Mouse (Mus musculus): ENCODE data around the gene Sltm. TPM values are rescaled to one million over a fixed set of nuclear protein-coding genes. Genes with fewer than 3 reads are reported as not detected.
A peak's percentile ranks its signal among the peaks of the same experiment; 100 is the strongest.

Gene Sltm
- polyA plus RNA-seq, 1 experiment from 2014 or later = 50.7 TPM

DNA sequence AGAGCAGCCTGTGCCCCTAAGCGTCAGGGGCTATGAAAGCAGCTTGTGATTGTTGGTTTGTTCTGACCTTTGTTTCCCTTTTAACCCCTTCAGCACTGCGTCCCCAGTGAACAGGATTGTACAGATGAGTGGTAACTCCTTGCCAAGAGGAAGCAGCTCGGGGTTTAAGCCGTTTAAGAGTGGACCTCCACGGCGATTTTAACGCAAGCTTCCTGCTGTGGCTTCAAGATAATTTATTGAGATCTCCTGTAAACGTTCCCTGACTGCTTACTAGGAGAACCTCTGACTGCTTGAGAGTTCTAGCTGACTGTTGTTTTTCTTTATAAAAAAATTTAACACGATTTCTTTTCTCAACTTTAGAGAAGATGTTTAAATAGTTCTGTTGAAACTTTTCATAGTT is 48.9 kb downstream of the Sltm start:
- DNase-seq (ENCODE audit: low spot score) = no peak

DNA sequence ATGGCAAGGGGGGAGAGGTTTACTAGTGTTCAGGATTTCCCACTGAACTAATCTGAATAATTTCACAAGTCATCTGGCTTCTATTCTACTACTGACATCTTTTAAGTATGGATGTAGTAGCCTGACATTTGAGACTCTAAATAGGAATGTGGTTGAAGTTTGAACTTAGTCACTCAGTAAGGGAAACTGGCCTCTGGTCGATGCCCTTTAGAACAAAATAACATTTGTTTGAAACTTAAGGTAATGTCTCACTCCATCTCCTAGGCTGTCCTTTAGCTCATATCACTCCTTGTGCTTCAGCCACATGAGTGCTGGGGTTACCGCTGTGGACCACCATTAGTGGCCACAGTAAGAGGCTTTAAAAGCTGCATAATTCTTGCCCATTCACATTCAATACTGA is 55.7 kb downstream of the Sltm start:
- H3K9ac ChIP-seq (ENCODE audit: low read length) = no peak overlapping the region
- H3K36me3 ChIP-seq (ENCODE audit: control insufficient read depth, insufficient read depth, low read length) = peaks cover 13% of the 10 kb centered on the region; the same call in 1 of the 2 replicates
- H3K27me3 ChIP-seq (replicated peaks; ENCODE audit: control insufficient read depth, insufficient read depth, low read length) = no peaks in the 10 kb centered on the region
- no peaks in the 10 kb centered on the region for H3K4me1 ChIP-seq (ENCODE audit: control insufficient read depth, insufficient read depth, low read length)
- no peak overlapping the region for H3K27ac ChIP-seq (ENCODE audit: low read depth, low read length)
- WGBS = 96% methylated on average over 2 of the region's 2 CpGs
- ATAC-seq (no peak), DNase-seq (ENCODE audit: low spot score) (no peak)
- H3K9me3 ChIP-seq (replicated peaks; ENCODE audit: control insufficient read depth, low read length) = no peaks in the 10 kb centered on the region
- H3K4me3 ChIP-seq (ENCODE audit: low read depth, low read length) = no peak overlapping the region
- H3K4me2 ChIP-seq (ENCODE audit: low read length) = no peak overlapping the region

More for the DNA sequence above, 48.9 kb downstream of the Sltm start:
- Histone ChIP-seq H3K27ac (ENCODE audit: low read depth, low read length) (no peak overlapping the region), H3K9me3 (replicated peaks; ENCODE audit: control insufficient read depth, low read length) (no peaks in the 10 kb centered on the region), H3K4me2 (ENCODE audit: low read length) (no peak overlapping the region), H3K4me3 (ENCODE audit: low read depth, low read length) (no peak overlapping the region), H3K9ac (ENCODE audit: low read length) (no peak overlapping the region), H3K4me1 (ENCODE audit: control insufficient read depth, insufficient read depth, low read length) (no peaks in the 10 kb centered on the region), H3K27me3 (replicated peaks; ENCODE audit: control insufficient read depth, insufficient read depth, low read length) (no peaks in the 10 kb centered on the region), H3K36me3 (ENCODE audit: control insufficient read depth, insufficient read depth, low read length) (peaks cover 79% of the 10 kb centered on the region)
- no peak for ATAC-seq
- 73% methylated on average over 9 of the region's 9 CpGs for WGBS

DNA sequence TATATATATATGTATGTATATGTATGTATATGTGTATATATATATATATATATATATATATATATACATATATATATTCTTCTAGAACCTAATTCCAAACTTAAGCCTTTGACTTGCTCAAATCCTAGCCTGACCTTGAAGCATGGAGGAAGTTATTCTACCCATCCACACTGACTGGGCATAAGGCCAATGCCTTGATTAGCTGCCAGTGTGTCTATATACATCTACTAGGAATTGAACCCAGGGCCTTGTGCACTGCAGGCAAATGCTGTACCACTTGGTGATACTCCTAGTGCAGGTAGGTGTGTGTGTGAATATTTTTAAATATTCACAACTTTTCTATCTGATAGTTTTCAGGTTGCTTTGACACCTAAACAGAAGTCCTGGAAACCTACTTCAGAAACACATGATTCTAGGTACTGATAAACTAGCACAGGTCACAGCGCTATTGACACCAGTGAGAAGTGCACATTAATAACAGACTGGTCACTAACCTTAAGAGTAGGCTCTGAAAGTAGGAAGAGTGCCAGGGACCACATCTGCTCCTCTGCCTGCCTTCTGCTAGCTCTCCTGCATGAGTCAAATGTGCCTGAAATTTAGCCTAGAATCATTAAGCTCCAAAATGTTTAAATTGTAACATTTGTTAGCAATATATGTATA is 59.8 kb downstream of the Sltm start:
- Histone ChIP-seq H3K27ac (ENCODE audit: low read depth, low read length) (no peak overlapping the region), H3K4me3 (ENCODE audit: low read depth, low read length) (no peak overlapping the region), H3K36me3 (ENCODE audit: control insufficient read depth, insufficient read depth, low read length) (peaks cover 18% of the 10 kb centered on the region), H3K4me2 (ENCODE audit: low read length) (no peak overlapping the region), H3K4me1 (ENCODE audit: control insufficient read depth, insufficient read depth, low read length) (no peaks in the 10 kb centered on the region), H3K9ac (ENCODE audit: low read length) (no peak overlapping the region), H3K27me3 (replicated peaks; ENCODE audit: control insufficient read depth, insufficient read depth, low read length) (no peaks in the 10 kb centered on the region), H3K9me3 (replicated peaks; ENCODE audit: control insufficient read depth, low read length) (no peaks in the 10 kb centered on the region)
- ATAC-seq (no peak), DNase-seq (ENCODE audit: low spot score) (peak; percentile 28)
- WGBS = 91% methylated on average over 1 of the region's 1 CpGs

DNA sequence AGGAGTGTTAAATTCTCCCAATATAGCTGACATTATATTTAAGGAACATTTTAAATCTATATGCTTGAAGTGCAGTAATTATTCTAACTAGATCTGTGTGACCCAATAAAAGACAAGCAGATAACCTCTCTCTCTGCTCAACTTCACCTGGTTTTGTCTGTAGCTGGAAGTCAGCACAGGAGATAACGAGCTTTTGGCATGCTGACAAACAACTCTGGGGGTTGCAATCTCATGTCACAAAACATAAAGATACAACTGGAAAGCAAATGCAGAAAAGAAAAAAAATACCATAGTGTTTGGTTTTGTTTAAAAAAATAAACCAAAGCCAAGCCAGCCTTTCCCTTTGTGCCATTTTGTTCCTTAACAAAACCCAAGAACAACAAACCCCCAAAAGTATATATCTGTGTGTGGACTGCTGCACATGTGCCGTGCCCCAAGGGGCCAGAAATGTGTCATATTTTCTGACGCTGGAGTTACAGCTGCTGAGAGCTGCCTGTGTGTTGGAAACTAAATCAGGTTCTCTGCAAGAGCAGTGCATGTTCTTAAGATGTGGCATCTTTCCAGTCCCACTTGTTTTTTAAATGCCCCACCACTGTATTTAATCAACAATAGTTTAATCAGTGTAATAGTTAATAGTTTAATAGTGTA is 68.6 kb downstream of the Sltm start:
- 49% methylated on average over 3 of the region's 3 CpGs for WGBS
- ATAC-seq = no peak
- H3K4me3 ChIP-seq (ENCODE audit: low read depth, low read length) = no peak overlapping the region

DNA sequence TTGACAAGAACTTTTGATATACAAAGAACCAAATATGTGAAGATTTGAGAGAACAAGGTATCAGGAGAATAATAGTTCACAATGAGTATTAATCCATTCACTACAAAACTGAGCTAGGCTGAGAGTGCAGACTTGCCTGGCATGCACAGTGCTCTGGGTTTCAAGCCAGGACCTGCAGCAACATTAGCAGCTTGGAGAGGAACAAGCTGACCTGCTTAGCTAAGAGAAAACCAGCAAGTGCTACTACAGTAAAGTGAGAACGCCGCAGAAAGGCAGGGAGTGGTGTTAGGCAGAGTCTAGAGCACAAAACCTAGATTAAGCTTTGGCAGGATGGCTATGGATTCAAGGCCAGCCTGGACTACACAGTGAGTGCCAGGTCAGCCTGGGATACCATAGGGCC is 87.2 kb downstream of the Sltm start:
- Histone ChIP-seq H3K36me3 (ENCODE audit: control insufficient read depth, insufficient read depth, low read length) (no peaks in the 10 kb centered on the region), H3K4me2 (ENCODE audit: low read length) (no peak overlapping the region), H3K9ac (ENCODE audit: low read length) (no peak overlapping the region), H3K27ac (ENCODE audit: low read depth, low read length) (no peak overlapping the region), H3K27me3 (replicated peaks; ENCODE audit: control insufficient read depth, insufficient read depth, low read length) (no peaks in the 10 kb centered on the region), H3K4me3 (ENCODE audit: low read depth, low read length) (no peak overlapping the region), H3K4me1 (ENCODE audit: control insufficient read depth, insufficient read depth, low read length) (no peaks in the 10 kb centered on the region), H3K9me3 (replicated peaks; ENCODE audit: control insufficient read depth, low read length) (no peaks in the 10 kb centered on the region)
- 93% methylated on average over 2 of the region's 2 CpGs for WGBS
- no peak for DNase-seq (ENCODE audit: low spot score)
- ATAC-seq = no peak

More for the DNA sequence above, 68.6 kb downstream of the Sltm start:
- Histone ChIP-seq H3K4me1 (ENCODE audit: control insufficient read depth, insufficient read depth, low read length) (no peaks in the 10 kb centered on the region), H3K9ac (ENCODE audit: low read length) (no peak overlapping the region), H3K27ac (ENCODE audit: low read depth, low read length) (no peak overlapping the region), H3K27me3 (replicated peaks; ENCODE audit: control insufficient read depth, insufficient read depth, low read length) (no peaks in the 10 kb centered on the region), H3K4me2 (ENCODE audit: low read length) (no peak overlapping the region), H3K36me3 (ENCODE audit: control insufficient read depth, insufficient read depth, low read length) (peaks cover 11% of the 10 kb centered on the region; the same call in 1 of the 2 replicates), H3K9me3 (replicated peaks; ENCODE audit: control insufficient read depth, low read length) (no peaks in the 10 kb centered on the region)
- no peak for DNase-seq (ENCODE audit: low spot score)

DNA sequence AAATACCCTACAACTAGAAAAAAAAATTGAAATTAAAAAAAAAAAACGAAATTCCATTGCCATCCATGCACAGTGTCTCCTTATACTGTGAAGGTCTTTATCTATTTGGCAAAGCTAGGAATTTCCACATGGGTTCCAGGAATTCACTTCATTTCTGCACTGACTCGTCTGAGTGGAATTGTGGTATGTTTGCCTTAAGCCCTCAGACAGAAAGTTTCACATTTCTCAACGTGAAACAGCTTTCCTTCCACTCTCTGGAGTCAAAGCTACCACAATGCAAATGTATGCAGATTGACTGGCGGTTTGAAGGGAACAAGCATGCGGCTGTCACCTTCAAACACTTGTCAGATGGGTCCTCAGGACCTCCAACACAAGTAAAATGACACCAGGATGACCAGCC is 89.1 kb downstream of the Sltm start:
- H3K4me3 ChIP-seq (ENCODE audit: low read depth, low read length) = no peak overlapping the region
- no peaks in the 10 kb centered on the region for H3K4me1 ChIP-seq (ENCODE audit: control insufficient read depth, insufficient read depth, low read length)
- no peaks in the 10 kb centered on the region for H3K9me3 ChIP-seq (replicated peaks; ENCODE audit: control insufficient read depth, low read length)
- no peak for DNase-seq (ENCODE audit: low spot score)
- H3K9ac ChIP-seq (ENCODE audit: low read length) = no peak overlapping the region
- H3K4me2 ChIP-seq (ENCODE audit: low read length) = no peak overlapping the region
- no peaks in the 10 kb centered on the region for H3K36me3 ChIP-seq (ENCODE audit: control insufficient read depth, insufficient read depth, low read length)
- ATAC-seq = no peak
- H3K27me3 ChIP-seq (replicated peaks; ENCODE audit: control insufficient read depth, insufficient read depth, low read length) = no peaks in the 10 kb centered on the region
- 39% methylated on average over 5 of the region's 5 CpGs for WGBS
- H3K27ac ChIP-seq (ENCODE audit: low read depth, low read length) = no peak overlapping the region

DNA sequence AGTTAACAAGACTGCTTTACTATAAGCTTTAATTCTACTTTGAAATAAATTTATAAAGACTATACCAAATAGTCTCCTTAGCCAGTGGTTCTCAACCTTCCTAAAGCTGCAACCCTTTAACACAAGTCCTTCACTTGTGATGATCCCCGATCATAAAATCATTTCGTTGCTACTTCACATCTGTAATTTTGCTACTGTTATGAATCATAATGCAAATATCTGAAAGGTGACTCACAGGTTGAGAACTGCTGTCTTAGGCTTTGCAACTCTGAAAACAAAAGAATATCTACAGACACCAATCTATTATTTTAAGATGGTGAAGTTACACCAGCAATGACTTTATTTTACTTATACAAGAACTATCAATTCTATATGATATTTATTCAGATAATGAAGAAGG is 94.2 kb downstream of the Sltm start:
- H3K27ac ChIP-seq (ENCODE audit: low read depth, low read length) = no peak overlapping the region
- ATAC-seq (no peak), DNase-seq (ENCODE audit: low spot score) (no peak)
- H3K4me2 ChIP-seq (ENCODE audit: low read length) = no peak overlapping the region
- no peaks in the 10 kb centered on the region for H3K27me3 ChIP-seq (replicated peaks; ENCODE audit: control insufficient read depth, insufficient read depth, low read length)
- H3K36me3 ChIP-seq (ENCODE audit: control insufficient read depth, insufficient read depth, low read length) = no peaks in the 10 kb centered on the region
- no peaks in the 10 kb centered on the region for H3K4me1 ChIP-seq (ENCODE audit: control insufficient read depth, insufficient read depth, low read length)
- H3K4me3 ChIP-seq (ENCODE audit: low read depth, low read length) = no peak overlapping the region
- H3K9ac ChIP-seq (ENCODE audit: low read length) = no peak overlapping the region
- 83% methylated on average over 2 of the region's 2 CpGs for WGBS
- H3K9me3 ChIP-seq (replicated peaks; ENCODE audit: control insufficient read depth, low read length) = no peaks in the 10 kb centered on the region

Other genes starting within 250 kb of the Sltm start
- 77.7 and 101 TPM in 2 replicates for gene Ccnb2, start 121.2 kb upstream of the Sltm start, polyA plus RNA-seq (2014; fragmentation: Nextera tagmentation; extraction: Ambion mirVana)
- 26.3 and 30.0 TPM in 2 replicates for gene Rnf111, start 39.0 kb upstream of the Sltm start, polyA plus RNA-seq (2014; fragmentation: Nextera tagmentation; extraction: Ambion mirVana)
- 0.48 and 0.58 TPM in 2 replicates for gene Gm10642, start 113.5 kb downstream of the Sltm start, polyA plus RNA-seq (2014; fragmentation: Nextera tagmentation; extraction: Ambion mirVana)
- gene Mindy2, start 114.4 kb downstream of the Sltm start, polyA plus RNA-seq (2014; fragmentation: Nextera tagmentation; extraction: Ambion mirVana) = 12.4 and 14.6 TPM in 2 replicates
- 45.0 and 47.6 TPM in 2 replicates for gene Adam10, start 136.2 kb downstream of the Sltm start, polyA plus RNA-seq (2014; fragmentation: Nextera tagmentation; extraction: Ambion mirVana)